Mouse (Mus musculus) bone marrow, adult 2 months (tissue): ENCODE measurements around the gene Ube2z. TPM values are rescaled to one million over a fixed set of nuclear protein-coding genes. Genes with fewer than 3 reads are reported as not detected.
A peak's percentile ranks its signal among the peaks of the same experiment; 100 is the strongest.

Source experiments
- H3K27ac ChIP-seq: fragments of 200-500 bp; 2 replicates; pipeline ENCODE4 v1.5.1; 2012; ENCODE audit warnings: low read depth, mild to moderate bottlenecking, control low read depth, inconsistent platforms, low read length; ENCODE audit not compliant: control insufficient read depth, poor library complexity, insufficient read depth
- H3K4me1 ChIP-seq: fragments of 200-500 bp; 2 replicates; pipeline ENCODE4 v1.6.1; 2011; ENCODE audit warnings: low read length; ENCODE audit not compliant: control insufficient read depth, insufficient read depth
- H3K4me3 ChIP-seq: fragments of 200-500 bp; replicated peaks from 2 replicates; pipeline ENCODE3; 2011; ENCODE audit warnings: mild to moderate bottlenecking, low read depth, low read length, control low read depth; ENCODE audit not compliant: control insufficient read depth
- CTCF ChIP-seq: fragments of 200-500 bp; IDR thresholded peaks from 2 replicates; pipeline ENCODE4 v1.5.1; 2011; ENCODE audit warnings: low read length, control low read depth; ENCODE audit not compliant: control insufficient read depth, insufficient read depth
- POLR2A ChIP-seq: fragments of 200-500 bp; IDR thresholded peaks from 2 replicates; pipeline ENCODE4 v1.6.1; 2011; ENCODE audit warnings: low read depth, mild to moderate bottlenecking, control low read depth, low read length, borderline replicate concordance; ENCODE audit not compliant: control insufficient read depth
- WGBS: fragments of 180-500 bp; shearing (Covaris S2); methylation state at CpG from one replicate; pipeline ENCODE4 v1.1.7; 2018; 5-methylcytosine and 5-hydroxymethylcytosine counted together
- polyA plus RNA-seq: library from polyadenylated mRNA; stranded (reverse); fragments of >200 nt; gene quantifications from 2 replicates; pipeline ENCODE4 v1.2.4, GENCODE M21; 2011; ENCODE audit warnings: low replicate concordance; ENCODE audit not compliant: missing spikeins, insufficient read depth, insufficient read length

Ube2z gene
- polyA plus RNA-seq, 1 experiment, result 26.9 TPM

DNA sequence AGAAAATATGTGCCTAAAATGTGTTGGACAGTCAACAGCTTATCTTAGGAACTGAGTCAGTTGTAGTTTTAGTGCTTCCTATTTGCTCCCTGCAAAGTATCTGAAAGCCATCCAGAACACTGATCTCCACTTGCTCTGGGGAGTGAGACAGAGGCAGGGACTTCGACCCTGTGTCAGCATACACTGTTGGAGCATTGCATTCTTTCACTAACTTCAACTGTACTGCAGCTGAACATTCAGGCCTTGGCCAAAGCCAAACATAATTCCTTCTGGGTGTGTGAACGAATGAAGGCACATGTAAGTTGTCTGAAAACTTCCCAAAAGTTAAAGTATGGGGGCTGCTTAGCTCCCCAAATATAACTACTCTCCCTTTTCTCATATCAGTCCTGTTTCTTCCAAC is 18.4 kb downstream of the Ube2z start:
- H3K27ac ChIP-seq, result no peak overlapping the region
- no peak overlapping the region for H3K4me3 ChIP-seq
- WGBS, result 73% methylated on average over 2 of the region's 2 CpGs
- no peaks in the 10 kb centered on the region; the same call in 1 of the 2 replicates for H3K4me1 ChIP-seq
- TF ChIP-seq CTCF, result no peak
- TF ChIP-seq POLR2A, result no peak

- 78% methylated on average over 8 of the region's 8 CpGs for WGBS
- H3K4me1 ChIP-seq, result no peaks in the 10 kb centered on the region; the same call in 1 of the 2 replicates
- TF ChIP-seq POLR2A, result no peak
- TF ChIP-seq CTCF, result no peak
- H3K4me3 ChIP-seq, result no peak overlapping the region
- no peak overlapping the region for H3K27ac ChIP-seq
These were observed 19.2 kb downstream of the Ube2z start for GRCm38 (mm10) chr11:96046028-96046427.

DNA sequence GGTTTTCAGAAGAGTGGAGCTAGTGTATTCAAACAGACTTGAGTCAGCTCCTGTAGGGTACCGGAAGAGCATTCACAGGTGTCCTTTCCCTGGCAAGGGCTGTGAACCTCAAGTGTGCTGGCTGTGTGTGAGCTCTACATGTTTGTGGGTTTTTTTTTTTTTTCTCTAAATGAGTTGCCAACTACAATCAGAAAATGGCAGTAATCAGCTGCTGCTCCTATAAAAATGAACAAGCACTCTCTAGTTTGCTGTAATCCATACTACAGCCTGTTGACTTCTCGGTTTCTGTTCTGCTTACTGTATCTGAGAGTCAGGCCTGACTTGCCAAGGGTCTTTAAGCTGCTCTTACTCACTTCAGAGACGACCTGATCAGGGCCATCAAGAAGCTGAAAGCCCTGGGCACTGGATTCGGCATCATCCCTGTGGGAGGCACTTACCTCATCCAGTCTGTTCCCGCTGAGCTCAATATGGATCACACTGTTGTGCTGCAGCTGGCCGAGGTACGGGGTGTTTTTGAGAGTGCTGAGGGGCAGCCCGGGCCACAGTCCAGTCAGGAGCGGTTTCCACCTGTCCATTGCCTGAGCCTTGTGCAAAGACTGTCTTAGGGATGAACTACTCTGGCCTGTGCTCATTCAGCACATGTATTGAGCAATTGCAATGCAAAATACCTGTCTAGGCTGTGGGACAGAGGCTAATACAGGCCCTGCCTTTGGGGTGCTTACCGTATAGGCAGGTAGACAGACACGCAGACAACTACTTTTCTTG is 20.2 kb downstream of the Ube2z start:
- no peak overlapping the region for H3K27ac ChIP-seq
- WGBS, result 86% methylated on average over 11 of the region's 11 CpGs
- no peaks in the 10 kb centered on the region; the same call in 1 of the 2 replicates for H3K4me1 ChIP-seq
- H3K4me3 ChIP-seq, result no peak overlapping the region
- TF ChIP-seq POLR2A (no peak), CTCF (no peak)

DNA sequence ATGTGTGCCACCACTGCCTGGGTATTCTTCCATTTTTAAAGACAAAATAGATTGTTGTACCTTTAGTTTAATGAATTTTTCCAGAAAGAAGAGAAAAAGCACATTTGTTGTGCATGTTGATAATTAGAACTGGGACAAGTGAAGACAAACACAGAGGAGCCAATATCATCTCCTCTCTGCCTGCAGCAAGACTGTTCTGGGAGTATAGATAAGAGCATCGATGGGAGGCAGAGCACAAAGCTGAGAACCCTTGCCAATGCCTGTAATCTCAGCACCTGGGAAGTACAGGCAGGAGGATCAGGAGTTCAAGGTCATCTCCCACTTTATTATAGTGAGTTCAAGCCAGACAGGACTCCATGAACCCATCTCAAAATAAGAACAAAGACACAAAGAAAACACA is 26.6 kb downstream of the Ube2z start:
- TF ChIP-seq POLR2A, result no peak
- TF ChIP-seq CTCF, result no peak
- Histone ChIP-seq H3K4me1 (peaks cover 3% of the 10 kb centered on the region), H3K27ac (no peak overlapping the region), H3K4me3 (no peak overlapping the region)
- 50% methylated on average over 1 of the region's 1 CpGs for WGBS

- TF ChIP-seq POLR2A (no peak), CTCF (no peak)
- Histone ChIP-seq H3K4me3 (no peak overlapping the region), H3K27ac (no peak overlapping the region), H3K4me1 (peaks cover 3% of the 10 kb centered on the region)
- WGBS, result 74% methylated on average over 5 of the region's 5 CpGs
These were observed 27.7 kb downstream of the Ube2z start for GRCm38 (mm10) chr11:96037499-96037898.

- TF ChIP-seq CTCF (no peak), POLR2A (no peak)
- peak overlapping the region; percentile 97 for H3K4me3 ChIP-seq
- peaks cover 3% of the 10 kb centered on the region for H3K4me1 ChIP-seq
- no peak overlapping the region for H3K27ac ChIP-seq
- WGBS, result 9% methylated on average over 6 of the region's 6 CpGs
These were observed 30.1 kb downstream of the Ube2z start for GRCm38 (mm10) chr11:96035133-96035532.

- WGBS, result 1% methylated on average over 29 of the region's 29 CpGs
These were observed 30.6 kb downstream of the Ube2z start, which contains the start of gene Snf8 for GRCm38 (mm10) chr11:96034596-96035052. Snf8 (plus strand) TSS chr11:96034885.

GRCm38 (mm10) chr11:96034116-96034515 is 31.1 kb downstream of the Ube2z start:
- no peak overlapping the region for H3K4me3 ChIP-seq
- no peak overlapping the region for H3K27ac ChIP-seq
- peaks cover 3% of the 10 kb centered on the region for H3K4me1 ChIP-seq
- WGBS, result 50% methylated on average over 8 of the region's 8 CpGs
- no peak for TF ChIP-seq CTCF
- TF ChIP-seq POLR2A, result no peak

More at GRCm38 (mm10) chr11:96034596-96035052, 30.6 kb downstream of the Ube2z start, which contains the start of gene Snf8:
- 0 out of 2 replicates have a peak within 1 kb of the TSS, but pooled peaks have one; percentile 8 for H3K27ac ChIP-seq
- TF ChIP-seq POLR2A (peak; percentile 61; the same call in 1 of the 2 replicates), CTCF (no peak)
- peak within 1 kb of the TSS; percentile 97 for H3K4me3 ChIP-seq
- peaks cover 3% of the 10 kb centered on the region for H3K4me1 ChIP-seq
